Mouse (Mus musculus) hematopoietic multipotent progenitor cell, adult 10-12 weeks (in vitro differentiated cells): ENCODE data around the gene Atp6v0c. TPM values are rescaled to one million over a fixed set of nuclear protein-coding genes. Genes with fewer than 3 reads are reported as not detected.

Source experiments
- polyA plus RNA-seq: library from polyadenylated mRNA; stranded (reverse); fragments of >175 nt; gene quantifications from 2 replicates; pipeline ENCODE4 v1.2.3, GENCODE M21; 2012; ENCODE audit warnings: low replicate concordance

Gene Atp6v0c
- polyA plus RNA-seq, result 50.6 and 331 TPM in 2 replicates

DNA sequence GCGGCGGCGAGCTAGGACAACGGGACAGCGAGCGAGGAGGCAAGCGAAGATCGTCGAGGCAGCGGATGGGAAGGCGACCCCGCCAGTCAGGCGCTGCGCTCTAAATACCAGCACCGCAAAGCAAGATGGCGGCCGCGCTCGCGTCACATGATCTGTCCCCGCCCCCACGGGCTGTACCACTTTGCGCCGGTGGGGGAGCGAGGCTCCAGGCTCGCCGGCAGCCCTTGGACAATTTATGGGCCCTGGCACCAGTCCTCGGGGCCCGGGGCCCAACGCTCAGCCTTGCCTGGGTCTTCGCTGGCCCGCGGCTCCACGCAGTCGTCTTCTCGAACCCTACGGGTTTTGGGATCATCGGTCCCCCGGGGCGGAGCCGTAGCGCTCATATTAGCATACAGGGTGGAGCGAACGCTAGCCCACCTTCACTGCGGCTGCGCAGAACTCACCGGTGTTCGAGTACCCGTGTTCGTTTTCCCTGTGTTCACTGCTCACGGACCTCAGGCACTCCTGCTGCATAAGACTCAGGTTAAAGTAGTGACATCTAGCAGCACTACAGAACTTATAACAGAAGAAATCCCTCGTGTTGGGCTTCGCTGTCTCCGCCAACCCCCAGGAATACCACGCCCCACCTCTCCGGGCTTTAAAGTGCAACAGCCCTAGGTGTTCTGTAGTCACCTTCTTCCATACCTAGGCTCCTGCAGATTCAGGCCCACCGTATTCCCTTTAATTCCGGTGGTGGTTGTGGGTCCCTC, at the start of gene Atp6v0c:
Atp6v0c (minus strand) TSS at position 386 of the 749 bp plus-strand sequence.

DNA sequence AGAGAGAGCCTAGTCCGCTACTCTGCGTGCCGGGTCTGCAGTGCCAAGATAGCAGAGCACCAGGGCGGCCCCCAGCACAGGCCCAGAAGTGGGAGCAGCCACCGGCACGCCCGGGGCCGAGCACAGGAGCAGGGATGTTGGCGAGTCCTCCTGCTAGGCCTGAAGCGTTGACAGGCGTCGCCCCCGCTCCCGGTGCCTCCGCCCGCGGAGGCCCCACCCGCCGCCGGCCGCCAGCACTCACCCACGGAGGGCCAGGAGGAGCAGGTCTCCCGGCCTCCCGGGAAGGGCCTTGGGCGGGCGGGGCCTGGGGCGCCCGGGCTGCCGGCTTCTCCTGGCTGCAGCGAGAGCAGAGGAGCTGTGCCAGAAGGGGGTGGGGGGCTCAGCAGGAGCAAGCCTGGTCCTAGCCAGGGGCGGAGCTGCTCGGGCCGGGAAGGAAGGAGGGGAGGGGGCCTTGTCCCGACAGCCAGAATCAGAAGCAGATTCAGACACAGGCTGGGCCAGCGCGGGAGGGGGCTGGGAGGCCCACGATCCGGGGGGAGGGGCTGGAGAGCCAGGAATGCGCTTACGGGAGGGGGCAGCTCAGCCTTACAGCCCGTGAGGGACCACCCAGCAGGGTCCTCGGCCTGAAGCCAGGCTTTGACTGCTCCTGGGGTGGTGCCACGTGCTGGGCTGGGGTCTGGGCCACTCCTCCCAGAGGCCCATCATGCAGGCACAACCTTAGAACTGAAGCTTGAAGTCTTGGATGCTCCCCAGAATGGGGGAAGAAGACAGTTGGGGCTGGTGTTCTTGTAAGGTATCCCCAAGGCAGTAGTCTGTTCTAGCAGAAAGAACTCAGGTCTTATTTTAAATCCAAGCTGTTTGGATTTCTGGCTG, 39.8 kb upstream of the Atp6v0c start, which contains the start of gene Ntn3:
Ntn3 (minus strand) TSS at position 489 of the 873 bp plus-strand sequence.

DNA sequence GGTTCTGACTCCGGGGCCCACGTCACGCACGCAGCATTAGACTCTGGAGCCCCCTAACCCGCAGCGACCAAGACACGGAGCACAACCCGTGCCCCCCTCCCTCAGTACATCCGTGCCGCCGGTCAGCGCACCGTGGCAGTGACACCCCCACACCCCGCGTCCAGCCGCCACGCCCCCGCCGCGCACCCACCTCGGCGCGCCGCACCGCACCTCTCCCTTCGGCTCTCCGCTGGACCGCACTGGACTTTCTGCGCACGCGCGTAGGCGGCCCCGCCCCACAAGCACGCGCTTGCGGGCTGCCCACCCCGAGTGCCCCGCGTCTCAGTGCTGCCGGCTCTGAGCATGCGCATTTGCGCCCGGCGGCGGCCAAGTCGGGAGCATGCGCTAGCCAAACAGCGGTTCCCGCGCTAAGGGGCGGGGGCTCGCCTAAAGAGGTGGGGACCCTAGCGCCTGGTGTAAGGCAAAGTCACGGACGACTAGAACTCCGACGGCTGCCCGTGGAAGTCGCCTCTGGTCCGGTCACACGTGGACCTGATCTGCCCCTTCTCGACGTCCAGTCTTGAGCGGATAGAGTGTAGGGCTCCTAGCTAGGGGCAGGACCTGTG, 35.9 kb upstream of the Atp6v0c start, which contains the start of gene Tbc1d24:
Tbc1d24 (minus strand) TSS at position 279 of the 605 bp plus-strand sequence.

DNA sequence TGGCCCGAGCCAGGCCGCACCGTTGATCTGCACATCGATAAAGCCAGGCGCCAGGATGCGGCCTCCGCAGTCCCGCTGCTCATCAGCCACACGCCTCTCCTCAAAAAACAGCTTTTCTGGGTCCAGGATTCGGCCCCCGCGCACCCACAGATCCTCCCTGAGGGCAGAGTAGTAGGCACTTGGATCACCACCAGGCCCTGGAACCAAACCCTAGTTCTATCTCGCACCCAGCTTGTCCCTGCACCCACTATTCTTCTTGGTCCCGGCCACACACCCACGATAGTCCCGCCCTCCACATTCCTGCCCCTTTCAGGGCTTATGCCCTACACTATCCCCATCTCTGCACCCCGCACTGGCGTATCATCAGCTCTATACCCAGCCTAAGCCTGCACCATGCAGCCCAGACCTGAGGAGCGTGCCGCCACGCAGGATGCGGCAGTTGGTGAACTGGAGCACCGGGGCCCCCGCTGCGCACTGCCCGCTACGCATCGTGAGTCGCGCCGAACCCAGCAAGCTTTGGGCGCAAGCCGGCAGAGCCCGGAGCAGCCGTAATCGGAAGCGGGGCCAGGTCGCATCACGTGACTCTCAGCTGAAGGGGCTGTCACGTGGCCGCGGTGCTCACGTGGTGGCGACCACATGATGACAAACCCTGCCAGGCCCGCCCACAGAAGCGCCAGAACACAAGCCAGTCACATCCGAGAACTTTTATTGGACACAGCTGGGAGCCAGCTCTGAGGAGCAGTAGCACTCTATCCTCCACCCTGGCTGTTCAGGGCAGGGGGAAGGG, 6.1 kb downstream of the Atp6v0c start, which contains the start of gene Amdhd2:
Amdhd2 (minus strand) TSS at position 591 of the 787 bp plus-strand sequence.

DNA sequence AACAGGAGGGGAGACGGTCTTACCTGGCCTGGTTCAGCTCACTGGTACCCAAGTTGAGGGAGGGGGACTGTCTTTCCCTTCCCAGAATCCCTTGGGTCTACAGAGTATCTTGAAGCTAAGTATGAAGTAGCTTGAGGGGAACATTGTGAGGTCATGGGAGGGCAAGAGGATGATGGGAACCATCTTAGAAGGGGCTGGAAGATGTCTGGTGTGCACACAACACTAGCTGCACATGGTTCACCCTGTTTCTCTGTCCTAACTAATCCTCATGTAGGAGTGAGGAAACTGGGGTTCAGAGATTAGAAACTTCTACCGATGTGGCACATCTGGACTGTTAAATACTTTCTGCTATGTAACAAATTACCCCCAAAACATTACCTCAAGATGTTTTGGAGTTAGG, 18.7 kb downstream of the Atp6v0c start, which contains the start of gene Pdpk1:
Pdpk1 (minus strand) TSS at position 101 of the 400 bp plus-strand sequence.

Other genes starting within 250 kb of the Atp6v0c start
- not detected in 2 replicates for gene Sbp, start 228.0 kb downstream of the Atp6v0c start, polyA plus RNA-seq
- not detected in 2 replicates for gene Sbpl, start 214.4 kb downstream of the Atp6v0c start, polyA plus RNA-seq
- gene Prss30, start 189.1 kb downstream of the Atp6v0c start, polyA plus RNA-seq, result 0.91 and 1.5 TPM in 2 replicates
- gene Prss22, start 171.6 kb downstream of the Atp6v0c start, polyA plus RNA-seq, result 0.17 TPM in 1 of 2 replicates, not detected in the other
- not detected in 2 replicates for gene Prss27, start 131.6 kb downstream of the Atp6v0c start, polyA plus RNA-seq
- 10.8 and 27.4 TPM in 2 replicates for gene Kctd5, start 96.2 kb downstream of the Atp6v0c start, polyA plus RNA-seq
- 24.5 and 115 TPM in 2 replicates for gene Pdpk1, start 18.8 kb downstream of the Atp6v0c start, polyA plus RNA-seq
- 69.6 and 100.0 TPM in 2 replicates for gene Amdhd2, start 5.9 kb downstream of the Atp6v0c start, polyA plus RNA-seq
- gene Tbc1d24, start 35.9 kb upstream of the Atp6v0c start, polyA plus RNA-seq, result 0.43 and 1.2 TPM in 2 replicates
- 0.16 TPM in 1 of 2 replicates, not detected in the other for gene Ntn3, start 39.8 kb upstream of the Atp6v0c start, polyA plus RNA-seq
- gene Tedc2, start 51.1 kb upstream of the Atp6v0c start, polyA plus RNA-seq, result 10.9 and 11.9 TPM in 2 replicates
- gene Ccnf, start 81.8 kb upstream of the Atp6v0c start, polyA plus RNA-seq, result 7.7 and 18.3 TPM in 2 replicates
- gene Abca17, start 181.4 kb upstream of the Atp6v0c start, polyA plus RNA-seq, result not detected in 2 replicates
- 21.5 and 52.7 TPM in 2 replicates for gene Abca3, start 182.2 kb upstream of the Atp6v0c start, polyA plus RNA-seq
- 102 and 132 TPM in 2 replicates for gene Rnps1, start 244.9 kb upstream of the Atp6v0c start, polyA plus RNA-seq